Mouse (Mus musculus) spleen, adult 2 months (tissue): ENCODE results near the gene Arhgap27. TPM values are rescaled to one million over a fixed set of nuclear protein-coding genes. Genes with fewer than 3 reads are reported as not detected.

Experiments used
- DNase-seq, 2 experiments: peaks; one replicate each; pipeline versions ENCODE4 v3.0.0 to v3.0.0-alpha.2; 2012 to 2021; ENCODE audit warnings: low spot score in 2 of 2, low read depth in 1 of 2
- H3K27ac ChIP-seq: fragments of 200-500 bp; 2 replicates; pipeline ENCODE4 v1.5.1; 2012; ENCODE audit warnings: low read length, inconsistent platforms; ENCODE audit not compliant: insufficient read depth
- H3K27me3 ChIP-seq: fragments of 200-500 bp; 2 replicates; pipeline ENCODE4 v1.6.1; 2012; ENCODE audit warnings: mild to moderate bottlenecking, moderate library complexity, low read length, inconsistent platforms; ENCODE audit not compliant: control insufficient read depth, insufficient read depth
- H3K36me3 ChIP-seq: fragments of 200-500 bp; 2 replicates; pipeline ENCODE4 v1.6.1; 2012; ENCODE audit warnings: mild to moderate bottlenecking, low read length, inconsistent platforms; ENCODE audit not compliant: control insufficient read depth, insufficient read depth
- H3K4me1 ChIP-seq: fragments of 200-500 bp; 2 replicates; pipeline ENCODE4 v1.6.1; 2011; ENCODE audit warnings: inconsistent platforms; ENCODE audit not compliant: control insufficient read depth, insufficient read depth, insufficient read length
- H3K4me3 ChIP-seq: fragments of 200-500 bp; 2 replicates; pipeline ENCODE4 v1.5.1; 2011; ENCODE audit warnings: mild to moderate bottlenecking, inconsistent platforms; ENCODE audit not compliant: insufficient read depth, insufficient read length; ENCODE audit errors: extremely low read depth
- CTCF ChIP-seq: fragments of 200-500 bp; IDR thresholded peaks from 2 replicates; pipeline ENCODE4 v1.5.1; 2011; ENCODE audit warnings: mild to moderate bottlenecking, inconsistent platforms; ENCODE audit not compliant: insufficient read depth, insufficient read length, insufficient replicate concordance; ENCODE audit errors: extremely low read depth
- POLR2A ChIP-seq: fragments of 200-500 bp; IDR thresholded peaks from 2 replicates; pipeline ENCODE4 v1.6.1; 2011; ENCODE audit warnings: low read depth, low read length, inconsistent platforms
- WGBS: fragments of 180-500 bp; shearing (Covaris S2); methylation state at CpG from one replicate; pipeline ENCODE4 v1.1.7; 2018; 5-methylcytosine and 5-hydroxymethylcytosine counted together
- polyA plus RNA-seq: library from polyadenylated mRNA; depleted of rRNA; stranded (reverse); fragments of >200 nt; gene quantifications from 2 replicates; pipeline ENCODE4 v1.2.3, GENCODE M21; 2012

The Arhgap27 gene
- polyA plus RNA-seq, 1 experiment = 90.0 TPM

GRCm38 (mm10) chr11:103343881-103344280 is 19.6 kb downstream of the Arhgap27 start:
- Histone ChIP-seq H3K36me3 (peaks cover 20% of the 10 kb centered on the region), H3K4me1 (peaks cover 33% of the 10 kb centered on the region; the same call in 1 of the 2 replicates), H3K27ac (peak overlapping the region; percentile 89), H3K27me3 (no peaks in the 10 kb centered on the region), H3K4me3 (peak overlapping the region; percentile 59)
- no peak for TF ChIP-seq CTCF
- TF ChIP-seq POLR2A = no peak
- no peak for DNase-seq
- WGBS = 3% methylated on average over 1 of the region's 1 CpGs

- H3K4me3 ChIP-seq = peak overlapping the region; percentile 59; the same call in 1 of the 2 replicates
- H3K4me1 ChIP-seq = peaks cover 33% of the 10 kb centered on the region; the same call in 1 of the 2 replicates
Measured at GRCm38 (mm10) chr11:103343063-103343462, 20.4 kb downstream of the Arhgap27 start.

GRCm38 (mm10) chr11:103340677-103341076 is 22.8 kb downstream of the Arhgap27 start:
- TF ChIP-seq CTCF (no peak), POLR2A (no peak)
- Histone ChIP-seq H3K4me1 (peaks cover 18% of the 10 kb centered on the region; the same call in 1 of the 2 replicates), H3K27me3 (no peaks in the 10 kb centered on the region), H3K4me3 (no peak overlapping the region), H3K36me3 (peaks cover 24% of the 10 kb centered on the region), H3K27ac (no peak overlapping the region)
- no peak for DNase-seq
- WGBS = 76% methylated on average over 7 of the region's 7 CpGs

More at GRCm38 (mm10) chr11:103343063-103343462, 20.4 kb downstream of the Arhgap27 start:
- WGBS = 68% methylated on average over 6 of the region's 6 CpGs
- Histone ChIP-seq H3K27me3 (no peaks in the 10 kb centered on the region), H3K36me3 (peaks cover 18% of the 10 kb centered on the region), H3K27ac (no peak overlapping the region)
- DNase-seq = peak in 1 of 2 experiments; percentile 37
- TF ChIP-seq CTCF = no peak
- TF ChIP-seq POLR2A = no peak

GRCm38 (mm10) chr11:103340130-103340529 is 23.4 kb downstream of the Arhgap27 start:
- TF ChIP-seq POLR2A (no peak), CTCF (no peak)
- H3K27me3 ChIP-seq = no peaks in the 10 kb centered on the region
- no peak overlapping the region for H3K4me3 ChIP-seq
- no peak for DNase-seq
- WGBS = 93% methylated on average over 19 of the region's 19 CpGs
- peaks cover 26% of the 10 kb centered on the region for H3K36me3 ChIP-seq
- peaks cover 17% of the 10 kb centered on the region; the same call in 1 of the 2 replicates for H3K4me1 ChIP-seq
- no peak overlapping the region for H3K27ac ChIP-seq

GRCm38 (mm10) chr11:103339414-103340119 is 23.9 kb downstream of the Arhgap27 start:
- Histone ChIP-seq H3K27me3 (no peaks in the 10 kb centered on the region), H3K4me3 (no peak overlapping the region), H3K4me1 (peaks cover 17% of the 10 kb centered on the region; the same call in 1 of the 2 replicates), H3K27ac (no peak overlapping the region), H3K36me3 (peaks cover 31% of the 10 kb centered on the region)
- no peak for TF ChIP-seq POLR2A
- TF ChIP-seq CTCF = no peak
- 92% methylated on average over 19 of the region's 19 CpGs for WGBS
- DNase-seq = no peak

- DNase-seq = no peak
- WGBS = 91% methylated on average over 6 of the region's 6 CpGs
- peaks cover 40% of the 10 kb centered on the region for H3K36me3 ChIP-seq
- H3K4me3 ChIP-seq = no peak overlapping the region
- peaks cover 15% of the 10 kb centered on the region; the same call in 1 of the 2 replicates for H3K4me1 ChIP-seq
- no peaks in the 10 kb centered on the region for H3K27me3 ChIP-seq
- no peak overlapping the region for H3K27ac ChIP-seq
- TF ChIP-seq POLR2A (no peak), CTCF (no peak)
Measured at GRCm38 (mm10) chr11:103338671-103339070, 24.8 kb downstream of the Arhgap27 start.

GRCm38 (mm10) chr11:103338119-103338518 is 25.4 kb downstream of the Arhgap27 start:
- no peak overlapping the region for H3K27ac ChIP-seq
- DNase-seq = no peak
- peaks cover 10% of the 10 kb centered on the region; the same call in 1 of the 2 replicates for H3K4me1 ChIP-seq
- no peak for TF ChIP-seq CTCF
- TF ChIP-seq POLR2A = no peak
- no peaks in the 10 kb centered on the region for H3K27me3 ChIP-seq
- no peak overlapping the region for H3K4me3 ChIP-seq
- H3K36me3 ChIP-seq = peaks cover 46% of the 10 kb centered on the region
- 86% methylated on average over 7 of the region's 7 CpGs for WGBS
